Mouse (Mus musculus) megakaryocyte progenitor cell, adult 5-6 weeks (primary cell): ENCODE results near the gene Gm20695. TPM values are rescaled to one million over a fixed set of nuclear protein-coding genes. Genes with fewer than 3 reads are reported as not detected.

Source experiments
- total RNA-seq, 2 experiments: library from RNA; stranded (forward) in 1 of 2; stranded (reverse) in 1 of 2; fragments of 157-497, 149-512 nt in 1 of 2; fragments of 200-1000 nt in 1 of 2; gene quantifications; 2 replicates each; pipeline versions ENCODE4 v1.2.3 to v1.2.4; 2015 to 2017

Gm20695 gene
- total RNA-seq, 2 experiments from 2014 or later: 0.21 TPM; not detected in 1

Other genes starting within 250 kb of the Gm20695 start
- 14.7 and 18.6 TPM in 2 replicates for gene Mefv, start 166.6 kb upstream of the Gm20695 start, total RNA-seq (2015)
- gene Mefv, start 166.6 kb upstream of the Gm20695 start, total RNA-seq (2017): 46.7 and 53.5 TPM in 2 replicates
- 27.6 and 31.6 TPM in 2 replicates for gene Zfp263, start 140.6 kb upstream of the Gm20695 start, total RNA-seq (2015)
- gene Zfp263, start 140.6 kb upstream of the Gm20695 start, total RNA-seq (2017): 38.0 and 45.6 TPM in 2 replicates
- gene Olfr15, start 53.8 kb upstream of the Gm20695 start, total RNA-seq (2015): not detected in 2 replicates
- not detected in 2 replicates for gene Olfr15, start 53.8 kb upstream of the Gm20695 start, total RNA-seq (2017)
- gene Zfp174, start 37.4 kb upstream of the Gm20695 start, total RNA-seq (2015): 0.32 and 0.49 TPM in 2 replicates
- gene Zfp174, start 37.4 kb upstream of the Gm20695 start, total RNA-seq (2017): 0.51 and 0.92 TPM in 2 replicates
- gene Naa60, start 12.3 kb upstream of the Gm20695 start, total RNA-seq (2015): 92.6 and 98.1 TPM in 2 replicates
- gene Naa60, start 12.3 kb upstream of the Gm20695 start, total RNA-seq (2017): 26.2 and 38.9 TPM in 2 replicates
- gene Zfp597, start 87 bp upstream of the Gm20695 start, total RNA-seq (2015): 7.1 and 10.6 TPM in 2 replicates
- 13.2 and 14.7 TPM in 2 replicates for gene Zfp597, start 87 bp upstream of the Gm20695 start, total RNA-seq (2017)
- gene 1700037C18Rik, start 24.0 kb downstream of the Gm20695 start, total RNA-seq (2015): 2.0 and 2.6 TPM in 2 replicates
- gene 1700037C18Rik, start 24.0 kb downstream of the Gm20695 start, total RNA-seq (2017): 1.1 and 1.3 TPM in 2 replicates
- 21.0 and 22.1 TPM in 2 replicates for gene Cluap1, start 24.2 kb downstream of the Gm20695 start, total RNA-seq (2015)
- gene Cluap1, start 24.2 kb downstream of the Gm20695 start, total RNA-seq (2017): 38.2 and 48.4 TPM in 2 replicates
- gene Nlrc3, start 92.0 kb downstream of the Gm20695 start, total RNA-seq (2015): 0.39 and 1.0 TPM in 2 replicates
- 0.29 and 1.1 TPM in 2 replicates for gene Nlrc3, start 92.0 kb downstream of the Gm20695 start, total RNA-seq (2017)
- 19.7 and 22.6 TPM in 2 replicates for gene Slx4, start 119.1 kb downstream of the Gm20695 start, total RNA-seq (2015)
- gene Slx4, start 119.1 kb downstream of the Gm20695 start, total RNA-seq (2017): 25.6 and 30.3 TPM in 2 replicates
- not detected in 2 replicates for gene Dnase1, start 152.3 kb downstream of the Gm20695 start, total RNA-seq (2015)
- gene Dnase1, start 152.3 kb downstream of the Gm20695 start, total RNA-seq (2017): 0.57 and 1.00 TPM in 2 replicates
- 89.6 and 94.3 TPM in 2 replicates for gene Trap1, start 193.2 kb downstream of the Gm20695 start, total RNA-seq (2015)
- gene Trap1, start 193.2 kb downstream of the Gm20695 start, total RNA-seq (2017): 167 and 179 TPM in 2 replicates